Mouse (Mus musculus) myocyte (in vitro differentiated cells): ENCODE data around the gene Shroom3. TPM values are rescaled to one million over a fixed set of nuclear protein-coding genes. Genes with fewer than 3 reads are reported as not detected.
A peak's percentile ranks its signal among the peaks of the same experiment; 100 is the strongest.

Source experiments
- H3K27me3 ChIP-seq: one replicate; pipeline ENCODE4 v1.6.1; 2011; ENCODE audit not compliant: control insufficient read depth, insufficient read depth, insufficient read length
- H3K36me3 ChIP-seq: one replicate; pipeline ENCODE4 v1.6.1; 2011; ENCODE audit not compliant: control insufficient read depth, insufficient read depth
- H3K4me2 ChIP-seq: one replicate; pipeline ENCODE4 v1.6.1; 2011; ENCODE audit warnings: low read depth, control low read depth
- H3K4me3 ChIP-seq: one replicate; pipeline ENCODE4 v1.5.1; 2011; ENCODE audit warnings: mild to moderate bottlenecking, control low read depth, moderate library complexity
- H3K79me2 ChIP-seq: one replicate; pipeline ENCODE4 v1.6.1; 2011; ENCODE audit not compliant: control insufficient read depth, insufficient read depth
- H3ac ChIP-seq: one replicate; pipeline ENCODE4 v1.6.1; 2011; ENCODE audit not compliant: control insufficient read depth, insufficient read length
- CEBPB ChIP-seq: IDR thresholded peaks from 2 replicates; pipeline ENCODE4 v1.6.1; 2011; ENCODE audit warnings: mild to moderate bottlenecking, moderate library complexity; ENCODE audit not compliant: poor library complexity, insufficient read depth, severe bottlenecking
- E2F4 ChIP-seq: IDR thresholded peaks from one replicate; pipeline ENCODE4 v1.6.1; 2011; ENCODE audit warnings: mild to moderate bottlenecking, control low read depth, moderate library complexity; ENCODE audit not compliant: insufficient read depth
- MAX ChIP-seq: IDR thresholded peaks from one replicate; pipeline ENCODE4 v1.6.1; 2011; ENCODE audit warnings: low read depth, mild to moderate bottlenecking, control low read depth
- MYOD1 ChIP-seq, 3 experiments: IDR thresholded peaks; one replicate each; pipeline ENCODE4 v1.6.1; 2011; ENCODE audit warnings: control low read depth in 2 of 3, low read depth in 2 of 3, mild to moderate bottlenecking in 2 of 3, moderate library complexity in 1 of 3; ENCODE audit not compliant: insufficient read length in 2 of 3, control insufficient read depth in 1 of 3
- MYOG ChIP-seq, 3 experiments: IDR thresholded peaks; one replicate each; pipeline ENCODE4 v1.6.1; 2011; ENCODE audit warnings: control low read depth in 2 of 3, low read depth in 2 of 3, mild to moderate bottlenecking in 2 of 3; ENCODE audit not compliant: insufficient read length in 2 of 3, control insufficient read depth in 1 of 3, insufficient read depth in 1 of 3
- POLR2A ChIP-seq: IDR thresholded peaks from one replicate; pipeline ENCODE4 v1.6.1; 2011; ENCODE audit warnings: low read depth, mild to moderate bottlenecking, control low read depth, moderate library complexity; ENCODE audit not compliant: insufficient read length
- POLR2AphosphoS2 ChIP-seq: IDR thresholded peaks from one replicate; pipeline ENCODE4 v1.6.1; 2011; ENCODE audit warnings: low read depth, control low read depth; ENCODE audit not compliant: insufficient read length
- REST ChIP-seq: IDR thresholded peaks from one replicate; pipeline ENCODE4 v1.6.1; 2011; ENCODE audit warnings: mild to moderate bottlenecking, control low read depth, moderate library complexity; ENCODE audit not compliant: insufficient read depth, insufficient read length
- SRF ChIP-seq: IDR thresholded peaks from one replicate; pipeline ENCODE4 v1.6.1; 2011; ENCODE audit warnings: low read depth; ENCODE audit not compliant: control insufficient read depth, insufficient read length
- TCF12 ChIP-seq: IDR thresholded peaks from one replicate; pipeline ENCODE4 v1.6.1; 2011; ENCODE audit warnings: mild to moderate bottlenecking, control low read depth; ENCODE audit not compliant: poor library complexity, insufficient read depth, severe bottlenecking
- TCF3 ChIP-seq: IDR thresholded peaks from one replicate; pipeline ENCODE4 v1.6.1; 2011; ENCODE audit warnings: low read depth, control low read depth; ENCODE audit not compliant: insufficient read length
- USF1 ChIP-seq: IDR thresholded peaks from one replicate; pipeline ENCODE4 v1.6.1; 2011; ENCODE audit warnings: low read depth, mild to moderate bottlenecking, control low read depth, moderate library complexity
- polyA plus RNA-seq: library from polyadenylated mRNA; unstranded; fragments of >200 nt; fragmentation: generic; extraction: Trizol; gene quantifications from one replicate; pipeline ENCODE4 v1.2.1, GENCODE M21; 2012; ENCODE audit warnings: missing spikeins

The Shroom3 gene
- polyA plus RNA-seq: 7.1 TPM

DNA sequence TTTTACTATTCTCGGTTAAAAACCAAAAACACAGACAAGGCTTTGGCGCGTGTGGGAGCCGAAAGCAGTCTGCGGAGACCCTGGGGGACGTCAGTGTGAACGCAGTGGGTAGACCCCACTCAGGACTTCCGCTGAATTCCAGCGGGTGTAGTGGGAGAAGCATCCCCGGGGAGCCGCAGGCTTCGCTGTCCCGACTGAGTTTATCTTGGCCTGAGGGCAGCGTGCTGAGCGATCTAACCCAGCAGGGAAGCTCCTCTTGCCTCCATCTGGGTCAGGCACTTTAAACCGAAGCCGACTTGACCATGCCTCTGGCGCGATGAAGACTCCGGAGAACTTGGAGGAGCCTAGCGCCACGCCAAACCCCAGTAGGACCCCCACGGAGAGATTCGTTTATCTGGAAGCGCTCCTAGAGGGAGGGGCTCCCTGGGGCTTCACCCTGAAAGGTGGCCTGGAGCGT lies at the start of gene Shroom3:
Shroom3 (plus strand) TSS at position 85 of the 457 bp plus-strand sequence.
- no peaks in the 10 kb centered on the region for H3K36me3 ChIP-seq
- peak within 1 kb of the TSS; percentile 38 for H3K4me2 ChIP-seq
- H3ac ChIP-seq: no peak within 1 kb of the TSS
- H3K79me2 ChIP-seq: no peaks in the 10 kb centered on the region
- peaks cover 15% of the 10 kb centered on the region for H3K27me3 ChIP-seq
- no peak within 1 kb of the TSS for H3K4me3 ChIP-seq
- TF ChIP-seq CEBPB (no peak), TCF3 (no peak), TCF12 (no peak), USF1 (no peak), POLR2A (no peak), SRF (no peak), MYOG (IDR thresholded peaks at IDR 0.05; ENCODE audit: control insufficient read depth in 1 of 3, insufficient read depth in 1 of 3, insufficient read length in 2 of 3, low read depth in 2 of 3) (no peak), REST (no peak), E2F4 (no peak), POLR2AphosphoS2 (no peak), MAX (no peak), MYOD1 (IDR thresholded peaks at IDR 0.05; ENCODE audit: control insufficient read depth in 1 of 3, insufficient read length in 2 of 3, low read depth in 2 of 3) (no peak)

DNA sequence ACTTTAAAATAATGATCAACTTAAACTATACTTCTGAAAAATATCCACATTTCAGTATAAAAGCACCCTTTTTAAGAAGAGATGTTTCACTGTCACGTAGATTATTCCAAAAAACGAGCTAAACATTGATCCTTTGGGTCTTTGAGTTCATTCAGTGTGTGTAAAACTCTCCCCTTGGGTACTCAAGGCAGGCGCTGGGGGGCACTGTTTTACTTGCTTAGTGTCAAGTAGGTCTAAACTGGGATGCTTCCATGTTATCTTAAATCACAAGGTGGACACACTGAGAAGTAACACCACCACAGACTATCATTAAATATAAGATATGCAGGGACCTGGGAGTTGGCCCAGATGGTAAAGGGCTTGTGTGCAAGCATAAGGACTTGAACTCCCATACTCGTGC lies 49.7 kb upstream of the Shroom3 start:
- H3K4me2 ChIP-seq: no peak overlapping the region
- H3K36me3 ChIP-seq: no peaks in the 10 kb centered on the region
- H3K27me3 ChIP-seq: no peaks in the 10 kb centered on the region
- H3K79me2 ChIP-seq: no peaks in the 10 kb centered on the region
- H3K4me3 ChIP-seq: no peak overlapping the region
- TF ChIP-seq TCF3: no peak
- no peak for TF ChIP-seq POLR2AphosphoS2
- TF ChIP-seq TCF12: no peak
- no peak overlapping the region for H3ac ChIP-seq

DNA sequence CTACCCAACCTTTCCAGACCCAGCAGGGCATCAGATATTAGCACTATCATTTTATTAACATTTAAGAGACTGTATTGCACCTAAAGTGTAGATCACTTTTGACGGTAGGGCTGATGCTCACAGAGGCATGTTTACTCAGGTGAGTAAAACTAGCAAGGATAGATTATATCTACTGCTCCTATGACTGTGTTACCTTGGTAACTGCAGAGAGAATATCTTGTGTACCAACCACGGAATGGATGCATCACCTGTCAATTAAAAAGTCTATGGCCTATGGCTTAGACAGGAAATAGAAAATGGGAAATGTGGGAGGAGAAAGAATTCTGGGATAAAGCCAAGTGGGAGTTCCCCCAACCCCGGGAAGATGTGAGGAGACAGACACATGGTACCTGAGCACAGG lies 48.3 kb upstream of the Shroom3 start:
- Histone ChIP-seq H3K79me2 (no peaks in the 10 kb centered on the region), H3K4me3 (no peak overlapping the region), H3K4me2 (no peak overlapping the region), H3ac (no peak overlapping the region), H3K36me3 (no peaks in the 10 kb centered on the region), H3K27me3 (no peaks in the 10 kb centered on the region)
- no peak for TF ChIP-seq SRF
- TF ChIP-seq MAX: no peak
- no peak for TF ChIP-seq MYOD1 (IDR thresholded peaks at IDR 0.05; ENCODE audit: control insufficient read depth in 1 of 3, insufficient read length in 2 of 3, low read depth in 2 of 3)
- TF ChIP-seq E2F4: no peak

DNA sequence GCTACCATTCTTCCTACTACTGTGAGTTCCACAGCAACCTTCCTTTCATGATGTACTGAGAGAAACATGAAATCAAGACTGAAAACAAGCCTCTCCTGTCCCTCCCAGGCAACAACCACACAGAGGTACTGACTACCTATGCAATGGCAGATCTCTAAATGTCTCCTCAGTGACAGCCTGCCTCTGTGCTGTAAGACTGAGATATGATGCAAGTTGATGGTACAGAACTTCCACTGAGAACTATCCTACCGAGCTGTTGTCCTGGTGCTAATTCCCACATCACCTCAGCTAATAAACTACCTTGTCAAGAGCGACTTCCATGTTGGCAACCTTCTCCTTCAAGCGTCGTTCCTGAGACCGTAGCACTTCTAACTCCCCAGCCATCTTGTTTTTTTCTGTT lies 47.3 kb upstream of the Shroom3 start:
- no peak for TF ChIP-seq POLR2A
- TF ChIP-seq MAX: no peak
- no peak for TF ChIP-seq MYOD1 (IDR thresholded peaks at IDR 0.05; ENCODE audit: control insufficient read depth in 1 of 3, insufficient read length in 2 of 3, low read depth in 2 of 3)
- no peak for TF ChIP-seq POLR2AphosphoS2
- TF ChIP-seq SRF: no peak
- no peak for TF ChIP-seq USF1
- no peak for TF ChIP-seq TCF3
- no peak for TF ChIP-seq MYOG (IDR thresholded peaks at IDR 0.05; ENCODE audit: control insufficient read depth in 1 of 3, insufficient read depth in 1 of 3, insufficient read length in 2 of 3, low read depth in 2 of 3)
- no peak for TF ChIP-seq TCF12
- TF ChIP-seq REST: no peak
- TF ChIP-seq E2F4: no peak
- no peak for TF ChIP-seq CEBPB
- H3K27me3 ChIP-seq: no peaks in the 10 kb centered on the region
- no peak overlapping the region for H3K4me3 ChIP-seq
- no peak overlapping the region for H3K4me2 ChIP-seq
- H3ac ChIP-seq: no peak overlapping the region
- H3K36me3 ChIP-seq: no peaks in the 10 kb centered on the region
- H3K79me2 ChIP-seq: no peaks in the 10 kb centered on the region

DNA sequence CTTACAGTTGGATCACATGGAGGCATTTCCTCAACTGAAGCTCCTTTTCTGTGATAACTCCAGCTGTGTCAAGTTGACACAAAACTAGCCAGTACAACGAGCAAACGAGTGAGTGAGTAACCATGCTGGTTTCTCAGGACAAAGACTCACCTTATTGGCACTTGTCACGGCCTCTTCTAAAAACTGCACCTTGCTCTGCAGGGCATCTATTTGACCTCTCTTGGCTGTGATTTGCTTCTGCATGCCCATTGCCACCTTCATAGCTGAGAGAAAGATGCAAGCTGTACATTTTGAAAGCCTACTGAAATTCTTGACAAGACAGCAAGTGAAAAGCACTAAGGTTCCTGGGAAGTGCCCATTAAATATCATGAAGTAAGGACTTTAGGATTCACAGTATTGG lies 42.4 kb upstream of the Shroom3 start:
- no peaks in the 10 kb centered on the region for H3K79me2 ChIP-seq
- no peaks in the 10 kb centered on the region for H3K27me3 ChIP-seq
- no peak overlapping the region for H3ac ChIP-seq
- H3K4me2 ChIP-seq: no peak overlapping the region
- no peak for TF ChIP-seq SRF
- no peak for TF ChIP-seq MYOG (IDR thresholded peaks at IDR 0.05; ENCODE audit: control insufficient read depth in 1 of 3, insufficient read depth in 1 of 3, insufficient read length in 2 of 3, low read depth in 2 of 3)
- no peak for TF ChIP-seq USF1
- no peak for TF ChIP-seq E2F4
- no peak for TF ChIP-seq CEBPB
- no peak for TF ChIP-seq MAX
- TF ChIP-seq POLR2AphosphoS2: no peak
- TF ChIP-seq TCF12: no peak
- no peak for TF ChIP-seq MYOD1 (IDR thresholded peaks at IDR 0.05; ENCODE audit: control insufficient read depth in 1 of 3, insufficient read length in 2 of 3, low read depth in 2 of 3)
- no peak for TF ChIP-seq POLR2A
- no peak for TF ChIP-seq REST
- no peak for TF ChIP-seq TCF3
- no peak overlapping the region for H3K4me3 ChIP-seq
- H3K36me3 ChIP-seq: no peaks in the 10 kb centered on the region
